Mouse (Mus musculus) adrenal gland, postnatal 4 days (tissue): ENCODE measurements around the gene Cd99l2. TPM values are rescaled to one million over a fixed set of nuclear protein-coding genes. Genes with fewer than 3 reads are reported as not detected.

Source experiments
- microRNA-seq: library from miRNA; unstranded; fragments of <30 nt; microRNA quantifications from one replicate; pipeline ENCODE4 v1.2.0, GENCODE M21; 2021
- total RNA-seq, 2 experiments: library from RNA; stranded (reverse); gene quantifications; 2 replicates each; pipeline ENCODE4 v1.2.3; 2021

Gene Cd99l2
- total RNA-seq, 2 experiments from 2014 or later, result 64.1 to 66.0 TPM

Small RNA genes within 50 kb of the gene (microRNA-seq; reads per million reads assigned to microRNA genes)
- not detected for gene Gm23945

Other genes starting within 250 kb of the Cd99l2 start
- gene Mtmr1, start 128.1 kb downstream of the Cd99l2 start, total RNA-seq, result 10 to 100 TPM; 25.2 to 26.4 TPM
- gene Hmgb3, start 63.1 kb upstream of the Cd99l2 start, total RNA-seq, result 100 to 1,000 TPM; 225 to 235 TPM
- gene Gpr50, start 170.8 kb upstream of the Cd99l2 start, total RNA-seq, result under 1 TPM; 0.17 to 0.20 TPM